Mouse (Mus musculus) kidney, adult 18-20 months (tissue): ENCODE results near the gene Gstt4.
A peak's percentile ranks its signal among the peaks of the same experiment; 100 is the strongest.
"Not testable (repeated sequence)": the region's sequence is repeated elsewhere in the genome, so short reads cannot be mapped to it uniquely, and the experiment has no call there.

Experiments
- DNase-seq: peaks from one replicate; pipeline ENCODE4 v3.0.0; 2021

Gene Gstt4

GRCm38 (mm10) chr10:75788277-75788676, 34.1 kb downstream of the Gstt4 start:
- no peak for DNase-seq

- no peak for DNase-seq
Measured at GRCm38 (mm10) chr10:75785442-75785841, 36.9 kb downstream of the Gstt4 start.

- peak; percentile 88 for DNase-seq
Measured at GRCm38 (mm10) chr10:75780769-75781578, 41.4 kb downstream of the Gstt4 start, which contains the start of the genes Gm20441 and Gstt3. Gene Gm20441 (minus strand): TSS chr10:75780954. Gene Gstt3 (minus strand): TSS chr10:75781414.

- DNase-seq = peak; percentile 63
Measured at GRCm38 (mm10) chr10:75779206-75780174, 42.9 kb downstream of the Gstt4 start.

- no peak for DNase-seq
Measured at GRCm38 (mm10) chr10:75777885-75778284, 44.5 kb downstream of the Gstt4 start.

GRCm38 (mm10) chr10:75776562-75776961, 45.8 kb downstream of the Gstt4 start:
- no peak for DNase-seq

- DNase-seq = no peak
Measured at GRCm38 (mm10) chr10:75774587-75774986, 47.8 kb downstream of the Gstt4 start.

- no peak for DNase-seq
Measured at GRCm38 (mm10) chr10:75774102-75774501, 48.2 kb downstream of the Gstt4 start.

- DNase-seq = peak; percentile 89
Measured at GRCm38 (mm10) chr10:75772795-75773664, 49.3 kb downstream of the Gstt4 start, which contains the start of gene Ddt. Gene Ddt (minus strand): TSS chr10:75773414.

GRCm38 (mm10) chr10:75767756-75768155, 54.6 kb downstream of the Gstt4 start:
- DNase-seq = not testable (repeated sequence)

GRCm38 (mm10) chr10:75766856-75767255, 55.5 kb downstream of the Gstt4 start:
- DNase-seq = peak; percentile 51
